Mouse (Mus musculus) hindbrain, embryonic 11.5 days (tissue): ENCODE data around the gene Cdk19. TPM values are rescaled to one million over a fixed set of nuclear protein-coding genes. Genes with fewer than 3 reads are reported as not detected.
"Not testable (repeated sequence)": the region's sequence is repeated elsewhere in the genome, so short reads cannot be mapped to it uniquely, and the experiment has no call there.

Experiments used
- ATAC-seq: fragments of 200-750 bp; cut with Nextera tagmentation; 2 replicates; pipeline ENCODE4 v1.8.0; 2017; ENCODE audit warnings: mild to moderate bottlenecking, moderate TSS enrichment, moderate library complexity; ENCODE audit not compliant: low FRiP score
- DNase-seq: peaks from one replicate; pipeline ENCODE4 v3.0.0-alpha.2; 2015; ENCODE audit warnings: low spot score
- H3K27ac ChIP-seq: fragments of 300-500 bp; sonication (generic); 2 replicates; pipeline ENCODE4 v1.5.1; 2014; ENCODE audit warnings: mild to moderate bottlenecking, low read depth, low read length
- H3K27me3 ChIP-seq: fragments of 300-500 bp; sonication (generic); 2 replicates; pipeline ENCODE4 v1.6.1; 2014; ENCODE audit warnings: mild to moderate bottlenecking, low read length, moderate library complexity, mixed read lengths; ENCODE audit not compliant: control insufficient read depth, insufficient read depth
- H3K36me3 ChIP-seq: fragments of 300-500 bp; sonication (generic); 2 replicates; pipeline ENCODE4 v1.6.1; 2014; ENCODE audit warnings: mild to moderate bottlenecking, low read length, moderate library complexity, mixed read lengths; ENCODE audit not compliant: control insufficient read depth, insufficient read depth
- H3K4me1 ChIP-seq: fragments of 300-500 bp; sonication (generic); replicated peaks from 2 replicates; pipeline ENCODE4 v1.6.1; 2014; ENCODE audit warnings: low read length, mixed read lengths; ENCODE audit not compliant: control insufficient read depth, insufficient read depth
- H3K4me2 ChIP-seq: fragments of 300-500 bp; sonication (generic); replicated peaks from 2 replicates; pipeline ENCODE4 v1.6.1; 2014; ENCODE audit warnings: mild to moderate bottlenecking, low read depth, low read length
- H3K4me3 ChIP-seq: fragments of 300-500 bp; sonication (generic); 2 replicates; pipeline ENCODE4 v1.5.1; 2014; ENCODE audit warnings: low read depth, low read length
- H3K9ac ChIP-seq: fragments of 300-500 bp; sonication (generic); 2 replicates; pipeline ENCODE4 v1.6.1; 2014; ENCODE audit warnings: low read depth, low read length
- H3K9me3 ChIP-seq: fragments of 300-500 bp; sonication (generic); 2 replicates; pipeline ENCODE4 v1.6.1; 2016; ENCODE audit warnings: low read length; ENCODE audit not compliant: control insufficient read depth
- WGBS: fragments of 180-500 bp; shearing (Covaris S2); extraction: QIAGEN DNeasy Blood & Tissue Kit; methylation state at CpG from one replicate; pipeline ENCODE4 v1.1.7; 2014; 5-methylcytosine and 5-hydroxymethylcytosine counted together
- polyA plus RNA-seq: library from polyadenylated mRNA; unstranded; fragments of >200 nt; fragmentation: Nextera tagmentation; extraction: Ambion mirVana; gene quantifications from 2 replicates; pipeline ENCODE4 v1.2.1, GENCODE M21; 2014

Gene Cdk19
- polyA plus RNA-seq, 1 experiment from 2014 or later: 9.0 TPM

DNA sequence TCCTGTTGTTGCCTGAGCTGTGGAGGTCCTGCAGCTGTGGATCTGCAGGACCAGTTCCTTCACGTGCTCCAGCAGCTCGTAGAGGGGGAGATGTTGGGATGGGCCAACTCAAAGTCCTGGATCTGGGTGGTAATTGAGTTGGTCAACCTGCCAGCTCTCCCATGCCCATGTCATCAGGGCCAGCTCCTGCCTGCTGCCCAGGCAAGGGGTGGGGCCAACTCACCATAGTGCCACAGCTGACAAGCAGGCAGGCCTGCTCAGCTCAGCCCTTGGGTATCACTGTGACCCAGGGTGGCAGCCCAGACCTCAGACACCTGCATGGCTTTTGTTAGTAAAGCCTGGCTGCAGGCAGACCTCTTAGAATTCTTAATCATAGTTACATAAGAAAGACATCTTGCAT is 81.3 kb downstream of the Cdk19 start:
- no peak for ATAC-seq
- Histone ChIP-seq H3K4me2 (no peak overlapping the region), H3K27ac (no peak overlapping the region), H3K9ac (no peak overlapping the region), H3K4me1 (peaks cover 4% of the 10 kb centered on the region), H3K9me3 (no peaks in the 10 kb centered on the region), H3K4me3 (no peak overlapping the region), H3K27me3 (no peaks in the 10 kb centered on the region), H3K36me3 (no peaks in the 10 kb centered on the region)
- no peak for DNase-seq
- 83% methylated on average over 2 of the region's 2 CpGs for WGBS

- H3K4me3 ChIP-seq: no peak overlapping the region
- ATAC-seq (no peak), DNase-seq (no peak)
- H3K9me3 ChIP-seq: no peaks in the 10 kb centered on the region
- H3K4me2 ChIP-seq: no peak overlapping the region
- peaks cover 5% of the 10 kb centered on the region for H3K4me1 ChIP-seq
- no peaks in the 10 kb centered on the region for H3K27me3 ChIP-seq
- H3K27ac ChIP-seq: no peak overlapping the region
- H3K9ac ChIP-seq: no peak overlapping the region
- no peaks in the 10 kb centered on the region for H3K36me3 ChIP-seq
- WGBS: 88% methylated on average over 2 of the region's 2 CpGs
These were observed 82.4 kb downstream of the Cdk19 start for GRCm38 (mm10) chr10:40421724-40422123.

GRCm38 (mm10) chr10:40422696-40423095 is 83.3 kb downstream of the Cdk19 start:
- H3K4me3 ChIP-seq: no peak overlapping the region
- no peak overlapping the region for H3K9ac ChIP-seq
- H3K9me3 ChIP-seq: no peaks in the 10 kb centered on the region
- ATAC-seq (no peak), DNase-seq (no peak)
- H3K27ac ChIP-seq: no peak overlapping the region
- H3K4me2 ChIP-seq: no peak overlapping the region
- H3K27me3 ChIP-seq: no peaks in the 10 kb centered on the region
- no peaks in the 10 kb centered on the region for H3K36me3 ChIP-seq
- H3K4me1 ChIP-seq: peaks cover 5% of the 10 kb centered on the region
- 66% methylated on average over 4 of the region's 4 CpGs for WGBS

GRCm38 (mm10) chr10:40424428-40424827 is 85.1 kb downstream of the Cdk19 start:
- 100% methylated on average over 1 of the region's 4 CpGs for whole genome bisulfite sequencing

DNA sequence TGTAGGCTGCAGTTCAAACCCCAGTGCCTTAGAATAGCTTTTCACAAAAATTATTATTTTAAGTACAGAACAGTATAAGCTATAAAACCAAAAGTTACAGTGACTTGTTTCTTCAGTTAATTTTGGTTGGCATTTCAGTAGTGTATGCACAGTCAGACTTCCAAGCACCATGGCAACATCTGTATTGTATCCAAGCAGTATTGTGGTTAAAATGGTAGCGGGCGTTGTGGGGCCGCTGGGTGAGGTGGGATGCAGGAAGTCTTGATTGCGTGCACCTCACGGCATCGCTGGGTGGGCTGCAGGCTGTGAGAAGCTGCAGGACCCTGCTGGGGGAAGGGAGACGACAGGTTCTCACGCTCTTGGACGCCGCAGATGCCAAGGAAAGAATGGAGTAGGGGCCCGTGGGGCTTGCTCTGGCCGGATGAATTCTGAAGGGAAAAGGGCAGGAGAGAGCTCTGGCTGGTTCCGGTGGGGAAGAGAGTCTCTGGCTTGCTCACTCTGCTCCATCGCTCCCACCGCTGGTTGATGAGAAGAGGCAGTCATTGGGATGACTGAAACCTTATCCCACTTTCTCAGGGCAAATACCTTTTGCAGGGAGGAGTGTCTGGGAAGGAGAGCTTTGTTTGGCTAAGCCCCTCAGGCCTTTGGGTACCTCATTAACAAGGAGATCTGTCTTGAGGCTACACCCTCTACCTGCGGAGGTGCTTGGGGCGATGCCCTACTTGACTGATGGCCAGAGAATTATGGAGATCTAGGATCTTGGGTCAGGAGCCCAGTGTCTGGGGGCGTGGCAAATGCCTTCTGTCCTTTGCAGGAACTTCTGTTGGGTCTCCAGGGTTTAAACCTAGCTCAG is 86.1 kb downstream of the Cdk19 start:
- 30% methylated on average over 18 of the region's 18 CpGs for WGBS
- H3K27ac ChIP-seq: no peak overlapping the region; the same call in 1 of the 2 replicates
- peaks cover 5% of the 10 kb centered on the region for H3K4me1 ChIP-seq
- H3K9me3 ChIP-seq: no peaks in the 10 kb centered on the region
- peak overlapping the region; percentile 19 for H3K4me2 ChIP-seq
- no peaks in the 10 kb centered on the region for H3K36me3 ChIP-seq
- H3K9ac ChIP-seq: peak overlapping the region; percentile 15; the same call in 1 of the 2 replicates
- H3K4me3 ChIP-seq: no peak overlapping the region
- no peaks in the 10 kb centered on the region for H3K27me3 ChIP-seq
- ATAC-seq (no peak), DNase-seq (peak; percentile 27)

More at GRCm38 (mm10) chr10:40424428-40424827, 85.1 kb downstream of the Cdk19 start:
- H3K27ac ChIP-seq, H3K9me3 ChIP-seq, H3K36me3 ChIP-seq, H3K4me2 ChIP-seq, H3K4me1 ChIP-seq, DNase-seq, H3K27me3 ChIP-seq, ATAC-seq, H3K9ac ChIP-seq, H3K4me3 ChIP-seq: not testable (repeated sequence)

DNA sequence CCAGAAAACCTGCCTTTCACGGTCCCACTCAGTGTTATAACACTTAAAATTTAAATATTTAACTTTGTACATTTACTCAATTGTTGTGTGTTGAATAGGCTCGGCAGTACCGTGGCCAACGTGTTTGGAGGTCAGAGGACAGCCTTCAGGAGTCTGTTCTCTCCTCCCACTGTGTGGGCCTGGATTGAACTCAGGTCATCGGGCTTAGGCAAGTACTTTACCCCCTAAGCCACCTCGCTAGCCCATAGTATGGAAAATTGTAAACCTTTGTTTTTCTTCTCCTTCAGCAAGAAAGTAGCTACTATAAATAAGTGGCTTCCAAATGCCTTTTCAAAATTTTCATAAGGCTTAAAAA is 86.7 kb downstream of the Cdk19 start:
- H3K4me2 ChIP-seq: no peak overlapping the region
- no peaks in the 10 kb centered on the region for H3K9me3 ChIP-seq
- no peak for DNase-seq
- no peak overlapping the region for H3K27ac ChIP-seq
- no peak overlapping the region for H3K9ac ChIP-seq
- WGBS: 50% methylated on average over 6 of the region's 6 CpGs
- no peak overlapping the region for H3K4me3 ChIP-seq
- ATAC-seq: no peak
- H3K36me3 ChIP-seq: no peaks in the 10 kb centered on the region
- no peaks in the 10 kb centered on the region for H3K27me3 ChIP-seq
- peaks cover 5% of the 10 kb centered on the region for H3K4me1 ChIP-seq

DNA sequence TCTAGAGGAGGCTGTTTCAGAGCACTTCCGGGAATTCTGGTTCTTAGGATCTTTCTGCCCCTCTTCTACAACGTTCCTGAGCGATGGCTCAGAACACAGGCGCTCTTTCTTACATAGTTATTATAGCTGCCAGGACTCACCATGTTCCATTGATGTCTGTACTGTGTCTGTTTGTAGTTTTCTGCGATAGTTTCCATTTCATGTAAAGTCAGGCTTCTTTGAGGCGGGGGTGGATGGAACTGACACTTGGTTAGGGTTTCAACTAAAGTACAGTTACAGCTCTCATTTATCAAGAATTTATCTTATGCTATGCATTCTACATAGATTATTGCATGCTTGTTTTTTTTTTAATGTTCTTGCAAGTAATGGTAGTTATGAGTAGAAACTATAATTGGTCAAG is 89.3 kb downstream of the Cdk19 start:
- Histone ChIP-seq H3K4me1 (peaks cover 5% of the 10 kb centered on the region), H3K9ac (no peak overlapping the region), H3K27me3 (no peaks in the 10 kb centered on the region), H3K27ac (no peak overlapping the region), H3K36me3 (no peaks in the 10 kb centered on the region), H3K9me3 (no peaks in the 10 kb centered on the region), H3K4me3 (no peak overlapping the region), H3K4me2 (no peak overlapping the region)
- DNase-seq: no peak
- 87% methylated on average over 6 of the region's 6 CpGs for WGBS
- no peak for ATAC-seq

- DNase-seq (no peak), ATAC-seq (no peak)
- Histone ChIP-seq H3K9ac (no peak overlapping the region), H3K4me2 (no peak overlapping the region), H3K36me3 (no peaks in the 10 kb centered on the region), H3K4me1 (peaks cover 5% of the 10 kb centered on the region), H3K9me3 (no peaks in the 10 kb centered on the region), H3K4me3 (no peak overlapping the region), H3K27ac (no peak overlapping the region), H3K27me3 (no peaks in the 10 kb centered on the region)
- 91% methylated on average over 2 of the region's 2 CpGs for WGBS
These were observed 89.7 kb downstream of the Cdk19 start for GRCm38 (mm10) chr10:40429081-40429480.

- no peak overlapping the region for H3K4me2 ChIP-seq
- 98% methylated on average over 4 of the region's 4 CpGs for WGBS
- H3K27me3 ChIP-seq: no peaks in the 10 kb centered on the region
- no peaks in the 10 kb centered on the region for H3K36me3 ChIP-seq
- ATAC-seq (no peak), DNase-seq (no peak)
- H3K27ac ChIP-seq: no peak overlapping the region
- H3K4me3 ChIP-seq: no peak overlapping the region
- H3K4me1 ChIP-seq: peaks cover 5% of the 10 kb centered on the region
- no peak overlapping the region for H3K9ac ChIP-seq
- H3K9me3 ChIP-seq: no peaks in the 10 kb centered on the region
These were observed 90.8 kb downstream of the Cdk19 start for GRCm38 (mm10) chr10:40430209-40430608.
